Mouse (Mus musculus) heart, postnatal 0 days (tissue): ENCODE results near the gene Mbip. TPM values are rescaled to one million over a fixed set of nuclear protein-coding genes. Genes with fewer than 3 reads are reported as not detected.

Source experiments
- ATAC-seq: fragments of 200-750 bp; cut with Nextera tagmentation; 2 replicates; pipeline ENCODE4 v1.8.0; 2017; ENCODE audit warnings: low read depth, moderate number of reproducible peaks, moderate library complexity; ENCODE audit not compliant: insufficient read depth
- DNase-seq: peaks from one replicate; pipeline ENCODE4 v3.0.0-alpha.2; 2016; ENCODE audit warnings: low spot score
- H3K27ac ChIP-seq: fragments of 300-500 bp; sonication (generic); 2 replicates; pipeline ENCODE4 v1.5.1; 2014; ENCODE audit warnings: low read depth, mild to moderate bottlenecking
- H3K27me3 ChIP-seq: fragments of 300-500 bp; sonication (generic); 2 replicates; pipeline ENCODE4 v1.6.1; 2014; ENCODE audit warnings: low read length, mixed read lengths; ENCODE audit not compliant: control insufficient read depth, insufficient read depth
- H3K36me3 ChIP-seq: fragments of 300-500 bp; sonication (generic); replicated peaks from 2 replicates; pipeline ENCODE4 v1.6.1; 2014; ENCODE audit warnings: low read length, mixed read lengths; ENCODE audit not compliant: control insufficient read depth, insufficient read depth
- H3K4me1 ChIP-seq: fragments of 300-500 bp; sonication (generic); 2 replicates; pipeline ENCODE4 v1.6.1; 2014; ENCODE audit warnings: antibody characterized with exemption; ENCODE audit not compliant: control insufficient read depth, insufficient read depth
- H3K4me2 ChIP-seq: fragments of 300-500 bp; sonication (generic); 2 replicates; pipeline ENCODE4 v1.6.1; 2014; ENCODE audit warnings: low read depth, mild to moderate bottlenecking, low read length, moderate library complexity
- H3K4me3 ChIP-seq: fragments of 300-500 bp; sonication (generic); 2 replicates; pipeline ENCODE4 v1.5.1; 2014; ENCODE audit warnings: low read depth, low read length
- H3K9ac ChIP-seq: fragments of 300-500 bp; sonication (generic); replicated peaks from 2 replicates; pipeline ENCODE4 v1.6.1; 2014; ENCODE audit warnings: low read depth, low read length, mixed read lengths
- H3K9me3 ChIP-seq: fragments of 300-500 bp; sonication (generic); replicated peaks from 2 replicates; pipeline ENCODE4 v1.6.1; 2016; ENCODE audit warnings: low read length; ENCODE audit not compliant: control insufficient read depth
- CTCF ChIP-seq: IDR thresholded peaks from 2 replicates; pipeline ENCODE4 v1.5.1; 2016; ENCODE audit warnings: antibody characterized with exemption, control low read depth, low read depth
- EP300 ChIP-seq: IDR thresholded peaks from 2 replicates; pipeline ENCODE4 v1.6.1; 2016; ENCODE audit warnings: antibody characterized with exemption, low read depth
- WGBS: fragments of 180-500 bp; shearing (Covaris S2); extraction: QIAGEN DNeasy Blood & Tissue Kit; methylation state at CpG from one replicate; pipeline ENCODE4 v1.1.7; 2014; 5-methylcytosine and 5-hydroxymethylcytosine counted together
- polyA plus RNA-seq: library from polyadenylated mRNA; unstranded; fragments of >200 nt; fragmentation: Nextera tagmentation; extraction: Ambion mirVana; gene quantifications from 2 replicates; pipeline ENCODE4 v1.2.1, GENCODE M21; 2015
- total RNA-seq: library from RNA; depleted of rRNA; stranded (reverse); fragments of >200 nt; gene quantifications from 2 replicates; pipeline ENCODE4 v1.2.3, GENCODE M21; 2014; ENCODE audit warnings: low replicate concordance

The Mbip gene
- total and polyA plus RNA-seq, 2 experiments from 2014 or later = 2.3 to 17.2 TPM

DNA sequence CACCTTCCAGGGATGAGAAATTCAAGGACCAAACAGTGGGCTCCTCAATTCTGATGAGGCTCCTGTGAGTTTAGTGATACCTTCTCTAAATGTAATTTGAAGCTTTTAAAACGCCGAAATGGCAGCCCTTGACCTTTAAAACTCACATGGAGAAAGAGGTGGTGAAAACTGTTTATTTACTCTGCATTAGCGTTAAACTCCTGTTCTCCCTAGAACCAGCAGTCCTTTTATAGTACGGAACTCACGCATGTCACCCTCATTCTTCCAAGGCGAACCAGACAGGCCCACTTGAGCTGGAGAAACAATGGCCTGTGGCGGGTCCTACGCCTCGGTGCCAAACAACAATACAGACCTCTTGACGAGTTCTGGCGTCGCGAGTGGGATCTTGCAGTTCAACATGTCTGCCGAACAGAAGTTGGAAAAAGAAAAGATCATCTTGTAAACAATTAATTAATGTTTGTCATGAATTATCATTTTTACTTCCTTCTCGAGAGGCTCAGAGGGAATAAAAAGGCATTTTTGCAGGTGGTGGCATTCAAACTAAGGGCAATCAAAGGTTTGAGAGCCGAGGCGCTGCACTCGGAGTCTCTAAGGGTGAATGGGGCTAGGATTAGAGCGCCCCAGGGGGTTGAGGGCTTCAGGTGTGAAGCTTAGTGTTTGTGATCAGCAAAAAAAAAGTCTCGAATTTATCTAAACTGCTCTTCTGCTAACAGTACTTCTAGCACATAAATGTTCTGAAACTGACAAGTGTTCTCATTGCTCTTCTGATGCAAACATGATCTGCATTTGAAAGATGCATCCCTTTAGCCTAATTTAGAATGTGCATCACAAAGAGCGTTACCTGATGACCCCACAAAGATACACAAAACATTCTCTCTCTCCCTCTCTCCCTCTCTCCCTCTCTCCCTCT, 47.5 kb downstream of the Mbip start:
- H3K27ac ChIP-seq = no peak overlapping the region
- H3K4me3 ChIP-seq = no peak overlapping the region
- H3K9ac ChIP-seq = no peak overlapping the region
- TF ChIP-seq CTCF (no peak), EP300 (no peak)
- no peaks in the 10 kb centered on the region for H3K36me3 ChIP-seq
- no peaks in the 10 kb centered on the region for H3K27me3 ChIP-seq
- no peaks in the 10 kb centered on the region for H3K4me1 ChIP-seq
- WGBS = 26% methylated on average over 21 of the region's 21 CpGs
- DNase-seq = no peak
- no peak overlapping the region for H3K4me2 ChIP-seq
- no peak for ATAC-seq
- H3K9me3 ChIP-seq = no peaks in the 10 kb centered on the region

GRCm38 (mm10) chr12:56297099-56297498, 48.6 kb downstream of the Mbip start:
- WGBS = 90% methylated on average over 5 of the region's 5 CpGs
- ATAC-seq = no peak
- no peak overlapping the region for H3K27ac ChIP-seq
- no peaks in the 10 kb centered on the region for H3K9me3 ChIP-seq
- no peaks in the 10 kb centered on the region for H3K4me1 ChIP-seq
- no peak overlapping the region for H3K4me3 ChIP-seq
- no peak overlapping the region for H3K9ac ChIP-seq
- no peaks in the 10 kb centered on the region for H3K36me3 ChIP-seq
- no peaks in the 10 kb centered on the region for H3K27me3 ChIP-seq
- DNase-seq = no peak
- no peak overlapping the region for H3K4me2 ChIP-seq
- TF ChIP-seq EP300 (no peak), CTCF (no peak)

DNA sequence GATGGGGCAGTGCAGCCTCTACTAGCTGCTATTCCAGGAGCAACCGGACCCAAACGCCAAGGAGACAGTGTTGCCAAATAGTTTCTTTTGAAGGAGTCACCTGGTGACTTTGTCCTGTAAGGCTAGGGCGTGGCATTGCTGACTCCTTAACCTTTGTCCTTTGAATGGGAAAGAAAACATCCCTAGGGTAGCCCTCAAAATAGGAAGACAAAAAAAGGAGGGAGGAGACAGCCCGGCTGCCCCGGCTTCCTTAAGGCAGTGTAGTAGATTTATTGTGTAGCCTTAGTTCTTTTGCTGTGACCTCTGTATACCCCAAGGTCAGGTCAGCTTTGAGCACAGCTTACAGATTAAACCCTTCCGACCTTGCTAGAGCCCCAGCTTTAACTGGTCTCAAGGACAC, 49.2 kb downstream of the Mbip start:
- Histone ChIP-seq H3K27ac (no peak overlapping the region), H3K4me1 (no peaks in the 10 kb centered on the region), H3K4me2 (no peak overlapping the region), H3K9ac (no peak overlapping the region), H3K9me3 (no peaks in the 10 kb centered on the region), H3K4me3 (no peak overlapping the region), H3K36me3 (no peaks in the 10 kb centered on the region), H3K27me3 (no peaks in the 10 kb centered on the region)
- 57% methylated on average over 6 of the region's 6 CpGs for WGBS
- DNase-seq = no peak
- ATAC-seq = no peak
- TF ChIP-seq CTCF = no peak
- no peak for TF ChIP-seq EP300

DNA sequence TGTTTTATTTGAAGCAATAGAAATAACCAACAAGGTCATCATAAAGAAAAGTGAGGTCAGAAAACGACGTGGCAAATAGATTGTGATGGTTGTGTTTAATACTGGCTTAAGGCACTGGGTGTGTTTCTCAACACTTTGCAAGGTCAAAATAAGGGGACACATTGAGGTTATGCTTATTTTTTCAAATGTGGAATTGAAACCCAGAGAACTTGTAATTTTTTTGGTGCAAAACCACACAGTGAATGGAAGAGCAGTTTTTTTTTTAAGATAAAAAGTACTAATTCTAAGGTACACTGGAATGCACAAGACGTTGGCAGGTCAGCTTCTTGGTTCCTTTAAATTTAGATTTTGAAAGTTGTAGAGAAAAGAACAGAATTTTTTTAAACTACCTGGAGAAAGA, 50.5 kb downstream of the Mbip start:
- Histone ChIP-seq H3K27ac (no peak overlapping the region), H3K4me2 (no peak overlapping the region)

GRCm38 (mm10) chr12:56288548-56288947, 57.1 kb downstream of the Mbip start:
- no peak overlapping the region for H3K4me3 ChIP-seq
- no peaks in the 10 kb centered on the region for H3K9me3 ChIP-seq
- no peaks in the 10 kb centered on the region for H3K4me1 ChIP-seq
- H3K27me3 ChIP-seq = no peaks in the 10 kb centered on the region
- 56% methylated on average over 3 of the region's 3 CpGs for WGBS
- ATAC-seq = no peak
- TF ChIP-seq EP300 = no peak
- TF ChIP-seq CTCF = no peak
- no peak overlapping the region for H3K4me2 ChIP-seq
- no peaks in the 10 kb centered on the region for H3K36me3 ChIP-seq
- DNase-seq = no peak
- H3K9ac ChIP-seq = no peak overlapping the region
- no peak overlapping the region for H3K27ac ChIP-seq

More for the DNA sequence above, 50.5 kb downstream of the Mbip start:
- ATAC-seq (no peak), DNase-seq (no peak)
- Histone ChIP-seq H3K27me3 (no peaks in the 10 kb centered on the region), H3K4me1 (no peaks in the 10 kb centered on the region), H3K36me3 (no peaks in the 10 kb centered on the region), H3K9me3 (no peaks in the 10 kb centered on the region), H3K4me3 (no peak overlapping the region), H3K9ac (no peak overlapping the region)
- 77% methylated on average over 3 of the region's 3 CpGs for WGBS
- TF ChIP-seq CTCF = no peak
- TF ChIP-seq EP300 = no peak

GRCm38 (mm10) chr12:56286828-56287227, 58.9 kb downstream of the Mbip start:
- TF ChIP-seq EP300 (no peak), CTCF (no peak)
- Histone ChIP-seq H3K4me1 (no peaks in the 10 kb centered on the region), H3K27ac (no peak overlapping the region), H3K9ac (no peak overlapping the region), H3K4me2 (no peak overlapping the region), H3K4me3 (no peak overlapping the region), H3K27me3 (no peaks in the 10 kb centered on the region), H3K36me3 (no peaks in the 10 kb centered on the region), H3K9me3 (no peaks in the 10 kb centered on the region)
- DNase-seq (no peak), ATAC-seq (no peak)
- WGBS = 95% methylated on average over 14 of the region's 14 CpGs
